Mouse (Mus musculus) neural tube, embryonic 11.5 days (tissue): ENCODE data around the gene Tff2. TPM values are rescaled to one million over a fixed set of nuclear protein-coding genes. Genes with fewer than 3 reads are reported as not detected.

Source experiments
- ATAC-seq: fragments of 200-750 bp; cut with Nextera tagmentation; 2 replicates; pipeline ENCODE4 v1.8.0; 2017; ENCODE audit warnings: moderate number of reproducible peaks, mild to moderate bottlenecking, moderate TSS enrichment, moderate library complexity; ENCODE audit not compliant: insufficient read depth, low FRiP score, low TSS enrichment
- DNase-seq: peaks from one replicate; pipeline ENCODE4 v3.0.0-alpha.2; 2015; ENCODE audit warnings: low spot score
- H3K27ac ChIP-seq: fragments of 300-500 bp; sonication (generic); 2 replicates; pipeline ENCODE4 v1.5.1; 2014; ENCODE audit warnings: low read depth, mild to moderate bottlenecking, low read length
- H3K27me3 ChIP-seq: fragments of 300-500 bp; sonication (generic); 2 replicates; pipeline ENCODE4 v1.6.1; 2014; ENCODE audit warnings: mild to moderate bottlenecking, low read length, mixed read lengths; ENCODE audit not compliant: control insufficient read depth, insufficient read depth
- H3K36me3 ChIP-seq: fragments of 300-500 bp; sonication (generic); 2 replicates; pipeline ENCODE4 v1.6.1; 2014; ENCODE audit warnings: mild to moderate bottlenecking, low read length, moderate library complexity, mixed read lengths; ENCODE audit not compliant: control insufficient read depth, insufficient read depth
- H3K4me1 ChIP-seq: fragments of 300-500 bp; sonication (generic); 2 replicates; pipeline ENCODE4 v1.6.1; 2014; ENCODE audit warnings: low read length, mixed read lengths; ENCODE audit not compliant: control insufficient read depth, insufficient read depth
- H3K4me2 ChIP-seq: fragments of 300-500 bp; sonication (generic); 2 replicates; pipeline ENCODE4 v1.6.1; 2014; ENCODE audit warnings: low read depth, mild to moderate bottlenecking, moderate library complexity
- H3K4me3 ChIP-seq: fragments of 300-500 bp; sonication (generic); 2 replicates; pipeline ENCODE4 v1.5.1; 2014; ENCODE audit warnings: low read depth, low read length
- H3K9ac ChIP-seq: fragments of 300-500 bp; sonication (generic); 2 replicates; pipeline ENCODE4 v1.6.1; 2014; ENCODE audit warnings: mild to moderate bottlenecking, low read length
- H3K9me3 ChIP-seq: fragments of 300-500 bp; sonication (generic); 2 replicates; pipeline ENCODE4 v1.6.1; 2016; ENCODE audit warnings: low read length; ENCODE audit not compliant: control insufficient read depth
- WGBS: fragments of 180-500 bp; shearing (Covaris S2); extraction: QIAGEN DNeasy Blood & Tissue Kit; methylation state at CpG from one replicate; pipeline ENCODE4 v1.1.7; 2014; 5-methylcytosine and 5-hydroxymethylcytosine counted together
- polyA plus RNA-seq: library from polyadenylated mRNA; unstranded; fragments of >200 nt; fragmentation: Nextera tagmentation; extraction: Ambion mirVana; gene quantifications from 2 replicates; pipeline ENCODE4 v1.2.1, GENCODE M21; 2014

Tff2 gene
- polyA plus RNA-seq, 1 experiment from 2014 or later: not detected

GRCm38 (mm10) chr17:31129452-31129851 lies 14.6 kb downstream of the Tff2 start, which contains the start of gene Tff3:
Tff3 (minus strand) TSS chr17:31129646.
- 19% methylated on average over 2 of the region's 2 CpGs for WGBS
- DNase-seq (peak; percentile 28), ATAC-seq (no peak)
- Histone ChIP-seq H3K36me3 (no peaks in the 10 kb centered on the region), H3K9me3 (no peaks in the 10 kb centered on the region), H3K4me2 (no peak within 1 kb of the TSS), H3K9ac (no peak within 1 kb of the TSS), H3K4me1 (no peaks in the 10 kb centered on the region), H3K4me3 (no peak within 1 kb of the TSS), H3K27me3 (no peaks in the 10 kb centered on the region), H3K27ac (no peak within 1 kb of the TSS)

- ATAC-seq: no peak
- WGBS: 87% methylated on average over 9 of the region's 9 CpGs
- no peaks in the 10 kb centered on the region for H3K36me3 ChIP-seq
- no peak overlapping the region for H3K4me3 ChIP-seq
- no peak overlapping the region for H3K4me2 ChIP-seq
- DNase-seq: no peak
- no peaks in the 10 kb centered on the region for H3K4me1 ChIP-seq
- H3K9ac ChIP-seq: no peak overlapping the region
- H3K27me3 ChIP-seq: no peaks in the 10 kb centered on the region
- no peak overlapping the region for H3K27ac ChIP-seq
- H3K9me3 ChIP-seq: no peaks in the 10 kb centered on the region
These were observed 15.3 kb downstream of the Tff2 start for GRCm38 (mm10) chr17:31128708-31129318.

GRCm38 (mm10) chr17:31125548-31126266 lies 18.4 kb downstream of the Tff2 start:
- H3K36me3 ChIP-seq: no peaks in the 10 kb centered on the region
- H3K9me3 ChIP-seq: no peaks in the 10 kb centered on the region
- H3K9ac ChIP-seq: no peak overlapping the region
- H3K27ac ChIP-seq: no peak overlapping the region
- peak; percentile 37 for DNase-seq
- H3K4me2 ChIP-seq: no peak overlapping the region
- H3K27me3 ChIP-seq: no peaks in the 10 kb centered on the region
- no peak for ATAC-seq
- 40% methylated on average over 9 of the region's 9 CpGs for WGBS
- no peak overlapping the region for H3K4me3 ChIP-seq
- H3K4me1 ChIP-seq: no peaks in the 10 kb centered on the region

GRCm38 (mm10) chr17:31121975-31122374 lies 22.1 kb downstream of the Tff2 start:
- Histone ChIP-seq H3K4me2 (no peak overlapping the region), H3K27me3 (no peaks in the 10 kb centered on the region), H3K9ac (no peak overlapping the region), H3K27ac (no peak overlapping the region), H3K4me3 (no peak overlapping the region), H3K36me3 (no peaks in the 10 kb centered on the region), H3K9me3 (no peaks in the 10 kb centered on the region), H3K4me1 (no peaks in the 10 kb centered on the region)
- peak; percentile 76 for DNase-seq
- no peak for ATAC-seq
- WGBS: 20% methylated on average over 8 of the region's 8 CpGs

- Histone ChIP-seq H3K4me1 (no peaks in the 10 kb centered on the region), H3K4me2 (no peak overlapping the region), H3K9me3 (no peaks in the 10 kb centered on the region), H3K9ac (no peak overlapping the region), H3K27ac (no peak overlapping the region), H3K27me3 (no peaks in the 10 kb centered on the region), H3K4me3 (no peak overlapping the region), H3K36me3 (no peaks in the 10 kb centered on the region)
- DNase-seq: peak; percentile 81
- ATAC-seq: peak; percentile 23; the same call in 1 of the 2 replicates
- WGBS: 3% methylated on average over 7 of the region's 7 CpGs
These were observed 24.7 kb downstream of the Tff2 start for GRCm38 (mm10) chr17:31119429-31119828.

- no peak for ATAC-seq
- H3K27ac ChIP-seq: no peak overlapping the region
These were observed 26.1 kb downstream of the Tff2 start for GRCm38 (mm10) chr17:31117946-31118345.

GRCm38 (mm10) chr17:31116063-31116462 lies 28.0 kb downstream of the Tff2 start:
- Histone ChIP-seq H3K9ac (no peak overlapping the region), H3K4me3 (no peak overlapping the region), H3K4me2 (no peak overlapping the region), H3K9me3 (no peaks in the 10 kb centered on the region), H3K27ac (no peak overlapping the region), H3K4me1 (peaks cover 4% of the 10 kb centered on the region; the same call in 1 of the 2 replicates), H3K36me3 (no peaks in the 10 kb centered on the region), H3K27me3 (no peaks in the 10 kb centered on the region)
- no peak for ATAC-seq
- DNase-seq: no peak
- 76% methylated on average over 6 of the region's 6 CpGs for WGBS

More at GRCm38 (mm10) chr17:31117946-31118345, 26.1 kb downstream of the Tff2 start:
- Histone ChIP-seq H3K4me1 (peaks cover 4% of the 10 kb centered on the region; the same call in 1 of the 2 replicates), H3K9ac (no peak overlapping the region), H3K4me3 (no peak overlapping the region), H3K9me3 (no peaks in the 10 kb centered on the region), H3K36me3 (no peaks in the 10 kb centered on the region), H3K4me2 (no peak overlapping the region), H3K27me3 (no peaks in the 10 kb centered on the region)
- no peak for DNase-seq
- 85% methylated on average over 5 of the region's 5 CpGs for WGBS

- ATAC-seq: no peak
- DNase-seq: peak; percentile 19
- Histone ChIP-seq H3K27me3 (no peaks in the 10 kb centered on the region), H3K9ac (no peak overlapping the region), H3K9me3 (no peaks in the 10 kb centered on the region), H3K4me3 (no peak overlapping the region), H3K4me2 (no peak overlapping the region), H3K27ac (no peak overlapping the region), H3K4me1 (peaks cover 4% of the 10 kb centered on the region; the same call in 1 of the 2 replicates), H3K36me3 (no peaks in the 10 kb centered on the region)
- WGBS: 31% methylated on average over 9 of the region's 9 CpGs
These were observed 30.8 kb downstream of the Tff2 start for GRCm38 (mm10) chr17:31113191-31113856.
